Mouse (Mus musculus) lung, adult 2 months (tissue): ENCODE data around the gene Plcd3. TPM values are rescaled to one million over a fixed set of nuclear protein-coding genes. Genes with fewer than 3 reads are reported as not detected.

Experiments used
- DNase-seq: peaks from one replicate; pipeline ENCODE4 v3.0.0; 2022
- H3K4me1 ChIP-seq: fragments of 200-500 bp; 2 replicates; pipeline ENCODE4 v1.6.1; 2011; ENCODE audit warnings: low read length; ENCODE audit not compliant: control insufficient read depth, insufficient read depth
- H3K4me3 ChIP-seq: fragments of 200-500 bp; replicated peaks from 2 replicates; pipeline ENCODE3; 2011; ENCODE audit warnings: low read depth, mild to moderate bottlenecking, control low read depth, low read length; ENCODE audit errors: extremely low read depth
- CTCF ChIP-seq: fragments of 200-500 bp; IDR thresholded peaks from 2 replicates; pipeline ENCODE4 v1.5.1; 2011; ENCODE audit warnings: mild to moderate bottlenecking, low read length, control low read depth; ENCODE audit not compliant: insufficient read depth
- POLR2A ChIP-seq: fragments of 200-500 bp; IDR thresholded peaks from 2 replicates; pipeline ENCODE4 v1.6.1; 2011; ENCODE audit warnings: low read depth, mild to moderate bottlenecking, control low read depth, low read length, borderline replicate concordance; ENCODE audit errors: extremely low read depth
- WGBS: fragments of 180-500 bp; shearing (Covaris S2); methylation state at CpG from one replicate; pipeline ENCODE4 v1.1.7; 2018; 5-methylcytosine and 5-hydroxymethylcytosine counted together
- polyA plus RNA-seq: library from polyadenylated mRNA; depleted of rRNA; stranded (reverse); fragments of >200 nt; gene quantifications from 2 replicates; pipeline ENCODE4 v1.2.3, GENCODE M21; 2012

The Plcd3 gene
- polyA plus RNA-seq, 1 experiment, result 11.0 TPM

DNA sequence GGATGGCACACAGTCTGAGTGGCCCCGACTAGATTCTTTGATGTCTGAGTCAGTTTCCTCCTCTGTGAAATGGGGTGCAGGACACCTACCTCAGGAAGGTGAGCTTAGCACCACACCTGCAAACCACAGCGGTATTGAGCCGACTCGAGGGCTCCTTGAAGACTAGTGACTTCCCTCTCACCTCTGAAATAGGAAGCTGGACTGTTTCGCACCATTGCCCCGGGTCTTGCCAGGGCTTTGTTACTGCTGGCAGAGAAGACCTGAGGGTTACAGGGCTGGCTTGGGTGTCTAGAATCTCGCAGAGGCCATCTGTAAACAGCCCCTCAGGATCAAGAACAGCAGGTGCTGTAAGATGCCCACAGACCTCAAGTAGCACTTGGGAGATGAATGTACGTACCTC, 1.1 kb downstream of the Plcd3 start:
- peaks cover 12% of the 10 kb centered on the region for H3K4me1 ChIP-seq
- DNase-seq, result no peak
- WGBS, result 55% methylated on average over 8 of the region's 8 CpGs
- no peak for TF ChIP-seq CTCF
- TF ChIP-seq POLR2A, result no peak
- H3K4me3 ChIP-seq, result no peak overlapping the region

DNA sequence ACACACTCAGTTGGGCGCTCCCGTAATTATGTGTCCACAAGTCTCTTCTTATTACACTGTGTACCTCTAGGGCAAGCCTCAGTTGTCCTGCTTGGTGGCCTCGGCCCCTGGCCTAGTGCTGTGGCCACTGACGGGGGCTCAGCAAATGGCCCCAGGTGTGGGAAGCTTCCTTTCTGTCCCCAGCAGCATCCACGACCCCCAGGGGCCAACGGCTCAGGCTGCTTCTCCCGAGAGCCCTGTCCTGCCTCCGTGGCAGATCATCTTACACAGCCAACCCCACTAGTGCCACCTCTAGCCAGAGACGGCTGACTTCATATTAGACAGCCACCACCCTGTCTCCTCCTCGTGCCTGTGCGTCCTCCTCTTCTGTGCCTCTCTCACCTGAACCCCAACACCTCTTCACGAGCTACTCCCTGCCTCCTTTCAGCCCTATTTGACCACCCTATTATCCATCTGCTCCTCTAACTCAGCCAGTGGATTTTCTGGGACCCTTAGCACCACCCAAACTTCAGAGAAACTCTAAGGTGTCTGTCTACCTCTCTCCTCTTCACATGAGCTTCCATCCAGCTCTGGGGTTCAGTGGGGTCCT, 2.0 kb downstream of the Plcd3 start:
- H3K4me1 ChIP-seq, result peaks cover 12% of the 10 kb centered on the region
- no peak for DNase-seq
- WGBS, result 75% methylated on average over 12 of the region's 12 CpGs
- no peak for TF ChIP-seq POLR2A
- TF ChIP-seq CTCF, result no peak
- no peak overlapping the region for H3K4me3 ChIP-seq

DNA sequence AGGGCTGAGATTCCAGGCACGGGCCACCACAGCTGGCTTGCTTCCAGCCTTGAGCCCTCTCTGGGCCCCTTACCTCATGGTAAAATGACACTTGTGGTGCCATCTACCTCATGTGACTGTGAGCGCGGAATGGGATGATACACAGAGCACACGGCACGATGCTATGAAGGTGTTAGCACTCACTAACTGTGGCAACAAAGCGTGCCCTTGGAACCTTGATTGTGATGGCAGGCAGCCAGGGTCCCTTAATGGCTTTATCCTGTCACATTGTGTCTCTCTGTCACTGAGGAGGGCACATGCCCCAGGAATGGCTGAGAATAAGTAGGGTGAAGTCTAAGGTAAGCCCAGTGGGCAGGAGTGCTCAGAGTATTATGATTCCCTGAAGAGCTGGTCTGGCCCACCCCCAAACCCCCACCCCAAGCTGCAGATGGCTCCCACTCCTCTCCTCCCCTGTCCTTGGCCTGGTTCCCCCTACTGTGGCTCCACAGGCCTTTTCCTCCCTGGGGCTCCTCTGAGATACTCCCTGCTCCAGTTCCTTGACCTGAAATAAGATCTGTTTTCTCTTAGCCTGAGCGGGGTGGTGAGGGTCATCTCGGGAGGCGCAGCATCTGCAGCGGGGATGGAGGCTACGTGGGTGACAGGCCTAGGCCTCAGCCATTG, 2.8 kb downstream of the Plcd3 start:
- DNase-seq, result no peak
- peaks cover 12% of the 10 kb centered on the region for H3K4me1 ChIP-seq

DNA sequence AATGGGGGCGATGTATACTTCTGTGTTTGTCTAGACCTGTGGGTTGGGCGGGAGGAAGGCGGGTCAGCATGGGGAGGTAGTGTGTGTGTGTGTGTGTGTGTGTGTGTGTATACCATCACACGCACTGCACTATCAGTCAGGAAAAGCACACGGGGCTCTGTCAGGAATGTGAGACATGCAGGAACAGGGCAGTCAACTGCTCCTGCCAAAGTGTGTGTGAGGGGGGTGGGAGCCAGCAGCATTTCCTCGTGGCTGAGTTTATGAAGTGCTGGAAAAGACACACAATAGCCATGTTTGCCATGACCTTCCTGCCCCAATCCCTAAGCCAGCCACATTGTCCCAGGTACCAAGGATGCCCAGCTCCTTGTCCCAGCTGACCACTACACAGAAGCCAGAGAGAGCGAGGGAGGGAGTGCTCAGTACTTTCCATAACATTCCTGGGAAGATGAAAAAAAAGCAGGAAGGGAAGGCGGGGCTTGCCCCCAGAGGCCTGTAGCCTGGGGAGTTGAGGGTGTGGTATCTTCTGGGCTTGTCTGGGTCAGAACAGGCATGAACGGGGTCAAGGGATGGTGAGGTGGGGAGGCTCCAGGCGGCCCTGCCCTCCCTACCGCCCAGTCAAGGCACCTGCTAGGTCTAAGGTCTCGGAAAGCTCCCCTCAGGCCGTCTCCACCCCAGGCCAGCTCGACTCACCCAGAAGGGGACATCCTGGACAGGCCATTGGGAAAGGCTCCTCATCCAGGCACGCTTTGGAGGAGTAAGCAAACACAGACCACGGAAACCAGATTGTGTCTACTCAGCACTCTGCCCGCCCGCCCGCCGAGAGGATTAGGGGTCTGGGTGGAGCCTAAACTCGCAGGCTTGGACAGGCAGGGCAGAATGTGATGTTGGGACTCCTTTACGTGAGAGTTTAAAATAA, 4.2 kb downstream of the Plcd3 start:
- Histone ChIP-seq H3K4me3 (no peak overlapping the region), H3K4me1 (peaks cover 12% of the 10 kb centered on the region)
- TF ChIP-seq POLR2A, result no peak
- TF ChIP-seq CTCF, result no peak
- no peak for DNase-seq
- WGBS, result 29% methylated on average over 22 of the region's 22 CpGs

More for the DNA sequence above, 2.8 kb downstream of the Plcd3 start:
- WGBS, result 81% methylated on average over 11 of the region's 11 CpGs
- TF ChIP-seq POLR2A (no peak), CTCF (no peak)
- no peak overlapping the region for H3K4me3 ChIP-seq

DNA sequence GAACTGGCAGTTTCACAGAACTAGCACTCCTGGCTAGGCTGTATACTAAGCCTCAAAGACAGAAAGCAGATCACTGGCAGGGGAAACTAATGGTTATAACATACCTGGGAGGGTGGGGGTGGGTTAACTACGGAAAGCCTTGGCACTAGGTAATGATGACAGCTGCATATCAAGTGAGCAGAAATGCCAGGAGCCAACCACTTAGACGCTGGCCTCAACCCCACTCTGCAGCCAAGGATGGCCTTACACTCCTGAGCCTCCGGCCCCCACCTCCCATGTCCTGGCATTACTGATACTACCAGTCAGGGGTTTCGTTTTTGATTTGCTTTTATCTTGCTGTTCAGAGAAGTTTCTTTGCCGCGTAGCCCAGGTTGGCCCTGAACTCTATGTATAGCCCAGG, 5.7 kb downstream of the Plcd3 start:
- 91% methylated on average over 6 of the region's 6 CpGs for whole genome bisulfite sequencing
- DNase-seq, result no peak
- no peak for TF ChIP-seq POLR2A
- no peak for TF ChIP-seq CTCF
- Histone ChIP-seq H3K4me3 (no peak overlapping the region), H3K4me1 (peaks cover 10% of the 10 kb centered on the region)

DNA sequence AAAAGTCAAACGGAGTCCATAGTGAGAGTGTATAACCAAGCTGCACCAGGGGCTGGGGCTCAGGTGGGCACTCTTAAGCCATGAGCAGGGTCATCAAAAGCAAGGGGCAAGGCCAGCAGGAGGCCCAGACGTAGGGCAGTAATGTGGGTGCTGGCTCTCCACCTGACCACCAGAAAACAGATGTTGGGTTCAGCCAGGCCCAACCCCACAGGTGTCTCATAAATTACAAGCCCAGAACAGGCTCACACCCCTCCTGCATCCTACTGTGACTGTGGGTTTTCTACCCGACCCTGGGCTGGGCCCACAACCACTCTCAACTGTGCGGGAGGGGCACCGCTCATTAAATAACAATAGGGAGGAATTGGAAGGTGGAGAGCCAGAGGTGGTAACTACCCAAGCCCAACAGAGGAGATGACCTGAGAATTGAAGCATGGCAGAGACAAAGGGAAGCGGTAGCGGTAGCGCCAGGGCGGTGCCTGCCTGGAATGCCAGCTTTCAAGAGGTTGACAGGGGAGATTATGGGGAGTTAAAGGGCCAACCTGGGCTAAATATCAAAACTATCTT, 6.3 kb downstream of the Plcd3 start:
- no peak overlapping the region for H3K4me3 ChIP-seq
- no peak for TF ChIP-seq POLR2A
- TF ChIP-seq CTCF, result no peak
- 81% methylated on average over 9 of the region's 9 CpGs for WGBS
- DNase-seq, result no peak
- H3K4me1 ChIP-seq, result peaks cover 10% of the 10 kb centered on the region

DNA sequence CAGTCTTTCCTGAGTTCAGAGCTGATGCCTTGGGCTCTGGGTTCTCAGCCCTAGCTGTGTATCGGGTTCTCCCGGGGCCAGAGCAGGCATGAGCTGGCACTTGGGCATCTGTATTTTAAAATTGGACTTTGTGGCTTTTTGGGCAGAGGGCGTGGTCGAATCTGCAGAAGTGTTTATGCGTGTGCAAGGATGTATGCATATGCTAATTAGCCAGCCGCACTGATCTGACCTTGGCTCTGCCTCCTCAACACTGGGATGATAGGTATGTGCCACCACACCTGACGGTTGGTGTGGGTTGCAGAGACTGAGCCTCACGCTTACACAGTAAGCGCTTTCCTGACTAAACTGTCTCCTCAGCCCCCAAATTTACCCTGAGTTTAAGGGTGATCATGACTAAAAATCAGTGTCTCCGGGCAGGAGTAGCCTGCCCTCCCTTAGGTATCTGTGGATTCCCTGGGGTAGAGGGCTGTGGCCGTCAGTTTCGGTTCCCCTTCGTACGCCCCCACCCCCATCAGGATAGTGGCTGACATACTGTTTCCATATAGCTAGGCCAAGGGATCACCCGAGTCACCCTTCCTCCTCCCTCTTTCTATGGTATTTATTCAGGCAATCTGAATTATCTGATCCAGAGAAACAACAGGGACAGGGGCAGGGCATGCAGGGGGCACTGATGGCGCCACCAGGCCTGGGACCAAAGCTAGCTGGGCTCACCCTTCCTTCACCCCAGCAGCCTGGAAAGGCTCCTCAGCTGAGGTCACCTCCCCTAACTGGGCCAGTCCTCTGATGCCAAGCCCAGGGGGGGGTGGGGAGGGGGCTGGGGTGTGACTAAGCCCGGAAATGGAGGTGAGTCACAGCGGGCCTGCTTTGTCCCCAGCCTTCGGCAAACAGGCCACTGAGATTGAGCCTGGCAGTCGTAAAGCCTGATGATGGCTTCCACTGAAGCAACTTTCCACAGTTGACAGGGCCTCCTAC, 7.3 kb downstream of the Plcd3 start:
- H3K4me1 ChIP-seq, result peaks cover 10% of the 10 kb centered on the region
- DNase-seq, result no peak
- no peak for TF ChIP-seq POLR2A
- TF ChIP-seq CTCF, result no peak
- H3K4me3 ChIP-seq, result no peak overlapping the region
- WGBS, result 66% methylated on average over 20 of the region's 20 CpGs

DNA sequence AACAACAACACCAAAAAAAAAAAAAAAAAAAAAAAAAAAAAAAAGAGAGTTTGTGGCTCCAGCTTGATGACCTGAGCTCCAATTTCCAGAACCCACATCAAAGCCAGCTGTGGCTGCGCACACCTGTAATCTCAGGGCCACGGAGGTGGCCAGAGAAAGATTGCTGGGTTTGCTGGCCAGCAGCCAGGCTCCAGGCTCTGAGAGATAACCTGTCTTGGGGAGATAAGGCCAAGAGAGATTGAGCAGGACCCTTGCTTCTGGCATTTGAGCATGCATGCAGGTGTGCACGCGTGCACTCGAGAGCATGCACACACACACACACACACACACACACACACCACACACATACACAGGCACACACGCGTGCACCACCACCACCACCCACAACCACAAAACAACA, 8.2 kb downstream of the Plcd3 start:
- H3K4me1 ChIP-seq, result peaks cover 10% of the 10 kb centered on the region
- no peak for DNase-seq
- H3K4me3 ChIP-seq, result no peak overlapping the region
- 79% methylated on average over 7 of the region's 7 CpGs for WGBS
- TF ChIP-seq CTCF, result no peak

DNA sequence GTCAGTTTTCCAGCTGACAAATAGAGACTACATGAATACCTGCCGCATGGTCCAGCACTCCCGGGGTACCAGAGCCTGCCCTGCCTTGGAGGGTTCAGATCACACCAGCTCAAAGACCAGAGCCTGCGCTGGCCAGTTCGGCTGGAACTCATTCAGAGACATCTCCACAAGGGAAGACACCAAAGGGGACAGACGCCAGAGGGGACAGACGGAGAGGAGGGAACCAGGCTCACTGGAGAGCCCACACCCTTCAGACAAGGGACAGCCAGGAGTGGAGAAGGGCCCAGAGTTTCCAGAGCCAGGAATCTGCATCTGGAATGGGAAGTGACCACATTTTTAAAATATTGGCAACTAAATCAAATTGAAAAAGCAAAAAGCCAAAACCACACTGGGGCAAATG, 19.8 kb downstream of the Plcd3 start:
- WGBS, result 79% methylated on average over 6 of the region's 6 CpGs
- TF ChIP-seq CTCF, result no peak
- TF ChIP-seq POLR2A, result no peak
- Histone ChIP-seq H3K4me1 (peaks cover 7% of the 10 kb centered on the region), H3K4me3 (no peak overlapping the region)
- no peak for DNase-seq
